15 mouse cellular contexts compared by ENCODE assay signal in genomic region chr1:93764871-93765591, GRCm38 (mm10).
"Had no signal": no experiment of that assay in that cellular context is flagged by ENCODE, and none has a peak within 500 bp of the region (broad histone marks: within the 10 kb centered on the region; RNA-seq: fewer than 3 reads in every experiment).

No protein-coding gene starts in this region.

- DNase-seq: kidney, adult 18-20 months; kidney, postnatal 10 days; kidney, postnatal 4 days; left cerebral cortex, postnatal 4 days; lung, adult 18-20 months; retina, postnatal 1 day; right cerebral cortex, postnatal 25 days; thymus, adult 18-20 months; thymus, postnatal 14 days had no signal

- H3K9ac ChIP-seq: limb, embryonic 13.5 days; liver, embryonic 14.5 days; midbrain, embryonic 15.5 days; neural tube, embryonic 13.5 days had no signal

- H3K9me3 ChIP-seq: limb, embryonic 13.5 days; midbrain, embryonic 15.5 days; neural tube, embryonic 13.5 days had no signal

- H3K27me3 ChIP-seq: limb, embryonic 13.5 days; midbrain, embryonic 15.5 days; neural tube, embryonic 13.5 days had no signal

- H3K4me2 ChIP-seq: limb, embryonic 13.5 days; midbrain, embryonic 11.5 days; midbrain, embryonic 15.5 days; neural tube, embryonic 13.5 days had no signal

- H3K27ac ChIP-seq: layer of hippocampus, adult 2 months; limb, embryonic 13.5 days; midbrain, embryonic 15.5 days; neural tube, embryonic 13.5 days had no signal

- H3K4me3 ChIP-seq: layer of hippocampus, adult 2 months; limb, embryonic 13.5 days; midbrain, embryonic 15.5 days; neural tube, embryonic 13.5 days had no signal

- H3K4me1 ChIP-seq: limb, embryonic 13.5 days; midbrain, embryonic 15.5 days; neural tube, embryonic 13.5 days had no signal

- H3K36me3 ChIP-seq: midbrain, embryonic 15.5 days had no signal

- ATAC-seq: midbrain, embryonic 15.5 days had no signal
